Mouse (Mus musculus): Measurements from ENCODE around the gene BC048671. TPM values are rescaled to one million over a fixed set of nuclear protein-coding genes. Genes with fewer than 3 reads are reported as not detected.

The BC048671 gene
- total and polyA plus RNA-seq, 3 experiments = not detected

DNA sequence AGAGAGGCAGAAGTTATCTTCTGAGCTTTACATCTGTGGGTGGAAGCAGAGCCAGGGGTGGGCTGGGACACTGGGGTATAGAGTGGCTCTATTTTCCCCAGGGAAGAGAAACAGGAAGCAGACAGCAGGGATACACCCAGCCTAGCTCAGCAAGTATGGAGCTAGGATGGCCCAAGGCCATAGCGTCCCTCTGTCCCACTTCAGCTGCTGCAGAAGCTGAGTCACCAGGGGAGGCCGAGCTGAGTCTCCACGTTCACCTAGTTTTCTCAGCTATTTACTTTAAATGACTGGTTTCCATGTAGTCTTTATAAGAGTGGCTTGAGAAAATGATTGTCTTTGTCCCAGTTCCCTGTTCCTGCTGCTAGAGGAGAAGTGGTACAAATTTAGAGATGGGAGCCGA lies 47.5 kb downstream of the BC048671 start:
- Histone ChIP-seq H3K4me3 (ENCODE audit: control insufficient read depth in 1 of 2, insufficient read depth in 1 of 2, low read depth in 2 of 2, low read length in 2 of 2) (no peak overlapping the region), H3K36me3 (ENCODE audit: control insufficient read depth in 1 of 2, insufficient read depth in 2 of 2, low read length in 2 of 2) (no peaks in the 10 kb centered on the region), H3K9ac (ENCODE audit: control insufficient read depth, low read depth, low read length, poor library complexity, severe bottlenecking) (no peak overlapping the region), H3K4me1 (ENCODE audit: control insufficient read depth in 1 of 2, insufficient read depth in 2 of 2, low read length in 2 of 2) (no peaks in the 10 kb centered on the region), H3K27ac (ENCODE audit: control insufficient read depth, low read depth, low read length) (no peak overlapping the region), H3K27me3 (ENCODE audit: control insufficient read depth in 1 of 2, insufficient read depth in 2 of 2, low read length in 2 of 2) (0 out of 4 replicates have a peak, but pooled peaks cover 0 to 2% of the 10 kb centered on the region in 2 experiments), H3K9me3 (replicated peaks; ENCODE audit: insufficient read depth, low read length) (no peaks in the 10 kb centered on the region), H3K79me2 (ENCODE audit: control insufficient read depth, insufficient read depth, low read length, poor library complexity) (no peaks in the 10 kb centered on the region)
- TF ChIP-seq UBTF (IDR thresholded peaks at IDR 0.05; ENCODE audit: borderline replicate concordance, insufficient read depth, low read depth, low read length) = no peak
- no peak for DNase-seq (ENCODE audit: low read depth, low spot score)

DNA sequence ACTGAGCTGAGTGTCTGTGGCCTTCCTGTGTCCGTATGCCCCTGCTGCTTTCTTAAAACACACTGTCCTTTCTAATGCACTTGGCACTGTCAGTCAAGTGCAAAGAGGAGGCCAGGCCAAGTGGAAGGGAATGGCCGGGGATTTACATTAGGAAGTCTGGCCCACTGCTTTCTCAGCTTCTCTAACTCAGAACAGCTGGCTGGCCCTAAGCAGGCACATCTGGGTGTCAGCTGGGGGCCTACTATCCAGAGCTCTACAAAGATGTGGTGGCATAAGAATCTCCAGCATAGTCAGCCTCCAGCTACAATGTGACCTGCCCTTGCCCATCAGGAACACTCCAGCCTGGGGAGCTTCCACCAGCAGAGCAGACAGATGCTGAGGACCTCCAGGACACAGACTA lies 49.0 kb downstream of the BC048671 start:
- no peaks in the 10 kb centered on the region for H3K36me3 ChIP-seq (ENCODE audit: control insufficient read depth in 1 of 2, insufficient read depth in 2 of 2, low read length in 2 of 2)
- no peaks in the 10 kb centered on the region for H3K4me1 ChIP-seq (ENCODE audit: control insufficient read depth in 1 of 2, insufficient read depth in 2 of 2, low read length in 2 of 2)
- H3K79me2 ChIP-seq (ENCODE audit: control insufficient read depth, insufficient read depth, low read length, poor library complexity) = no peaks in the 10 kb centered on the region
- H3K27me3 ChIP-seq (ENCODE audit: control insufficient read depth in 1 of 2, insufficient read depth in 2 of 2, low read length in 2 of 2) = 0 out of 4 replicates have a peak, but pooled peaks cover 0 to 2% of the 10 kb centered on the region in 2 experiments
- H3K9me3 ChIP-seq (replicated peaks; ENCODE audit: insufficient read depth, low read length) = no peaks in the 10 kb centered on the region
- no peak for DNase-seq (ENCODE audit: low read depth, low spot score)
- H3K4me3 ChIP-seq (ENCODE audit: control insufficient read depth in 1 of 2, insufficient read depth in 1 of 2, low read depth in 2 of 2, low read length in 2 of 2) = no peak overlapping the region
- H3K9ac ChIP-seq (ENCODE audit: control insufficient read depth, low read depth, low read length, poor library complexity, severe bottlenecking) = no peak overlapping the region
- H3K27ac ChIP-seq (ENCODE audit: control insufficient read depth, low read depth, low read length) = no peak overlapping the region
- no peak for TF ChIP-seq USF2 (IDR thresholded peaks at IDR 0.05; ENCODE audit: borderline replicate concordance in 1 of 2, insufficient read depth in 1 of 2, low read depth in 1 of 2, low read length in 2 of 2)

Other genes with a start within 250 kb of the BC048671 start
- gene Vmn1r49, start 222.7 kb upstream of the BC048671 start, total RNA-seq (2012; rRNA removed) = not detected in 2 replicates
- gene Vmn1r49, start 222.7 kb upstream of the BC048671 start, polyA plus RNA-seq (2012; ENCODE audit: insufficient read depth in 1 of 2, insufficient read length in 2 of 2, low read depth in 1 of 2, low replicate concordance in 2 of 2, missing spikeins in 1 of 2) = not detected
- not detected in 2 replicates for gene Vmn1r50, start 199.8 kb upstream of the BC048671 start, total RNA-seq (2012; rRNA removed)
- gene Vmn1r50, start 199.8 kb upstream of the BC048671 start, polyA plus RNA-seq (2012; ENCODE audit: insufficient read depth in 1 of 2, insufficient read length in 2 of 2, low read depth in 1 of 2, low replicate concordance in 2 of 2, missing spikeins in 1 of 2) = not detected
- gene Vmn1r51, start 178.6 kb upstream of the BC048671 start, total RNA-seq (2012; rRNA removed) = not detected in 2 replicates
- gene Vmn1r51, start 178.6 kb upstream of the BC048671 start, polyA plus RNA-seq (2012; ENCODE audit: insufficient read depth in 1 of 2, insufficient read length in 2 of 2, low read depth in 1 of 2, low replicate concordance in 2 of 2, missing spikeins in 1 of 2) = not detected
- gene Vmn1r52, start 126.4 kb upstream of the BC048671 start, total RNA-seq (2012; rRNA removed) = not detected in 2 replicates
- not detected for gene Vmn1r52, start 126.4 kb upstream of the BC048671 start, polyA plus RNA-seq (2012; ENCODE audit: insufficient read depth in 1 of 2, insufficient read length in 2 of 2, low read depth in 1 of 2, low replicate concordance in 2 of 2, missing spikeins in 1 of 2)
- not detected in 2 replicates for gene V1ra8, start 98.4 kb upstream of the BC048671 start, total RNA-seq (2012; rRNA removed)
- gene V1ra8, start 98.4 kb upstream of the BC048671 start, polyA plus RNA-seq (2012; ENCODE audit: insufficient read depth in 1 of 2, insufficient read length in 2 of 2, low read depth in 1 of 2, low replicate concordance in 2 of 2, missing spikeins in 1 of 2) = not detected
- gene Vmn1r53, start 76.8 kb upstream of the BC048671 start, total RNA-seq (2012; rRNA removed) = not detected in 2 replicates
- gene Vmn1r53, start 76.8 kb upstream of the BC048671 start, polyA plus RNA-seq (2012; ENCODE audit: insufficient read depth in 1 of 2, insufficient read length in 2 of 2, low read depth in 1 of 2, low replicate concordance in 2 of 2, missing spikeins in 1 of 2) = not detected
- not detected in 2 replicates for gene Vmn1r54, start 54.9 kb upstream of the BC048671 start, total RNA-seq (2012; rRNA removed)
- gene Vmn1r54, start 54.9 kb upstream of the BC048671 start, polyA plus RNA-seq (2012; ENCODE audit: insufficient read depth in 1 of 2, insufficient read length in 2 of 2, low read depth in 1 of 2, low replicate concordance in 2 of 2, missing spikeins in 1 of 2) = not detected
- not detected in 2 replicates for gene Chst13, start 24.0 kb downstream of the BC048671 start, total RNA-seq (2012; rRNA removed)
- not detected for gene Chst13, start 24.0 kb downstream of the BC048671 start, polyA plus RNA-seq (2012; ENCODE audit: insufficient read depth in 1 of 2, insufficient read length in 2 of 2, low read depth in 1 of 2, low replicate concordance in 2 of 2, missing spikeins in 1 of 2)
- not detected in 2 replicates for gene Uroc1, start 32.1 kb downstream of the BC048671 start, total RNA-seq (2012; rRNA removed)
- not detected for gene Uroc1, start 32.1 kb downstream of the BC048671 start, polyA plus RNA-seq (2012; ENCODE audit: insufficient read depth in 1 of 2, insufficient read length in 2 of 2, low read depth in 1 of 2, low replicate concordance in 2 of 2, missing spikeins in 1 of 2)
- 7.8 and 8.6 TPM in 2 replicates for gene Zxdc, start 68.3 kb downstream of the BC048671 start, total RNA-seq (2012; rRNA removed)
- gene Zxdc, start 68.3 kb downstream of the BC048671 start, polyA plus RNA-seq (2012; ENCODE audit: insufficient read depth in 1 of 2, insufficient read length in 2 of 2, low read depth in 1 of 2, low replicate concordance in 2 of 2, missing spikeins in 1 of 2) = 10 to 100 TPM in 1 of 2 experiments, not detected in 1; 10.7 TPM
- gene Cfap100, start 127.6 kb downstream of the BC048671 start, total RNA-seq (2012; rRNA removed) = not detected in 2 replicates
- gene Cfap100, start 127.6 kb downstream of the BC048671 start, polyA plus RNA-seq (2012; ENCODE audit: insufficient read depth in 1 of 2, insufficient read length in 2 of 2, low read depth in 1 of 2, low replicate concordance in 2 of 2, missing spikeins in 1 of 2) = under 1 TPM in 1 of 2 experiments, not detected in 1; 0.19 TPM
- not detected in 2 replicates for gene Klf15, start 161.4 kb downstream of the BC048671 start, total RNA-seq (2012; rRNA removed)
- gene Klf15, start 161.4 kb downstream of the BC048671 start, polyA plus RNA-seq (2012; ENCODE audit: insufficient read depth in 1 of 2, insufficient read length in 2 of 2, low read depth in 1 of 2, low replicate concordance in 2 of 2, missing spikeins in 1 of 2) = not detected
- gene Aldh1l1, start 185.2 kb downstream of the BC048671 start, total RNA-seq (2012; rRNA removed) = 0.04 TPM in 1 of 2 replicates, not detected in the other
- gene Aldh1l1, start 185.2 kb downstream of the BC048671 start, polyA plus RNA-seq (2012; ENCODE audit: insufficient read depth in 1 of 2, insufficient read length in 2 of 2, low read depth in 1 of 2, low replicate concordance in 2 of 2, missing spikeins in 1 of 2) = under 1 TPM in 1 of 2 experiments, not detected in 1; 0.14 TPM

All from MEL (cell line).